Mouse (Mus musculus): ENCODE data around the gene Ap1s1. TPM values are rescaled to one million over a fixed set of nuclear protein-coding genes. Genes with fewer than 3 reads are reported as not detected.

Ap1s1 gene
- polyA plus RNA-seq, 1 experiment from 2014 or later: 146 TPM

DNA sequence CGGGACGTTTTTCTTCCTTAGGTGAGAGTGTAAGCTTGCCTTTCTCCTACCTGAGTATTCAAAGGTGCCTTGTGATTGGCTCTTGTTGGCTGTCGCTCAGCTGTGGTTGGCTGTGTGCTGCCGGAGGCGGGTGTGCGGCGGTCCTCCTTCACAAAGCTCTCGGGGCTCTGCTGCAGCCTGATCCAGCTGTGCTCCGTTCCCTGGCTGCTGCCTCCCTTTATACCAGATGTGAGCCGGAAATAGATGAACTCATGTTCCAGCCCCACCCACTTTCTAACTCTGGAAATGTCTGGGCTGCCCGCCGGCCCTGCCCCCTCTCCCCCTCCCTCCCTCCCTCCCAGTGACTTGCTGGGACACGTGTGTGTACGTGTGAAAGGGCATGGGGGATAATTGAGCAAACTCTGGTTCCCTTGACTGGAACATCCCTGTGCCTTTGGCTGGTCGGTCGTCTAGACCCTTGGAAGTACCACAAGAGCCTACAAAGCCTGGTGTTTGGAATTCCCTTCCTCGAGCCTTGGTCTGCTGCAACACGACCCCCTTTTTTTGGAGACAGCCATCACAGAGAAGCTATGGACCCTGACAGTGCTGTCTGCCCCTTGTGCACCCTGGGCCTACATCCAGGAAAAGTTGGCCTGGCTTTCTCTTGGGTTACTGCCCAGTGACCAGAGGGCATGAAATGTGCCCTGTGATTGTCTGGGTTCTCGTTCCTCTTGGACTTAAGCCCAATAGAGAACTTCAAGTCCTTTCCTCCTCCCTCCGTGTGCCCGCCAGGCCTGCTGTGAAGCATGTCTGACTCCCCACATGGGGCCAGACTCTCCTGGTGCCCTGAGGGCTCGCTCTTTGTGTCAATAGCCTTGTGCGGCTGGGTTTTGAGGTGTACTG, 26.4 kb upstream of the Ap1s1 start, which contains the start of gene Serpine1:
Gene Serpine1 (minus strand): TSS at position 190 of the 882 bp plus-strand sequence.
- Histone ChIP-seq H3K36me3 (ENCODE audit: control insufficient read depth, insufficient read depth, low read length) (no peaks in the 10 kb centered on the region), H3K4me1 (ENCODE audit: control insufficient read depth, insufficient read depth, low read length) (peaks cover 11% of the 10 kb centered on the region), H3K9ac (replicated peaks; ENCODE audit: low read depth, low read length) (no peak within 1 kb of the TSS), H3K4me2 (replicated peaks; ENCODE audit: low read depth, low read length) (peak within 1 kb of the TSS; percentile 41), H3K9me3 (ENCODE audit: control insufficient read depth, low read depth, low read length) (no peaks in the 10 kb centered on the region), H3K27ac (ENCODE audit: low read length) (peak within 1 kb of the TSS; percentile 68; the same call in 1 of the 2 replicates), H3K27me3 (ENCODE audit: control insufficient read depth, insufficient read depth, low read length) (no peaks in the 10 kb centered on the region), H3K4me3 (ENCODE audit: low read depth, low read length) (peak within 1 kb of the TSS; percentile 19; the same call in 1 of the 2 replicates)
- peak; percentile 93 for ATAC-seq (ENCODE audit: insufficient number of reproducible peaks, insufficient read depth, low FRiP score, low read depth)
- 19% methylated on average over 23 of the region's 23 CpGs for WGBS

GRCm38 (mm10) chr5:137070881-137071605, 25.1 kb upstream of the Ap1s1 start:
- no peaks in the 10 kb centered on the region for H3K27me3 ChIP-seq (ENCODE audit: control insufficient read depth, insufficient read depth, low read length)
- no peak overlapping the region for H3K4me3 ChIP-seq (ENCODE audit: low read depth, low read length)
- no peak overlapping the region for H3K4me2 ChIP-seq (replicated peaks; ENCODE audit: low read depth, low read length)
- no peak for ATAC-seq (ENCODE audit: insufficient number of reproducible peaks, insufficient read depth, low FRiP score, low read depth)
- no peaks in the 10 kb centered on the region for H3K9me3 ChIP-seq (ENCODE audit: control insufficient read depth, low read depth, low read length)
- no peak overlapping the region for H3K27ac ChIP-seq (ENCODE audit: low read length)
- peaks cover 11% of the 10 kb centered on the region for H3K4me1 ChIP-seq (ENCODE audit: control insufficient read depth, insufficient read depth, low read length)
- WGBS: 87% methylated on average over 19 of the region's 19 CpGs
- no peaks in the 10 kb centered on the region for H3K36me3 ChIP-seq (ENCODE audit: control insufficient read depth, insufficient read depth, low read length)
- no peak overlapping the region for H3K9ac ChIP-seq (replicated peaks; ENCODE audit: low read depth, low read length)

DNA sequence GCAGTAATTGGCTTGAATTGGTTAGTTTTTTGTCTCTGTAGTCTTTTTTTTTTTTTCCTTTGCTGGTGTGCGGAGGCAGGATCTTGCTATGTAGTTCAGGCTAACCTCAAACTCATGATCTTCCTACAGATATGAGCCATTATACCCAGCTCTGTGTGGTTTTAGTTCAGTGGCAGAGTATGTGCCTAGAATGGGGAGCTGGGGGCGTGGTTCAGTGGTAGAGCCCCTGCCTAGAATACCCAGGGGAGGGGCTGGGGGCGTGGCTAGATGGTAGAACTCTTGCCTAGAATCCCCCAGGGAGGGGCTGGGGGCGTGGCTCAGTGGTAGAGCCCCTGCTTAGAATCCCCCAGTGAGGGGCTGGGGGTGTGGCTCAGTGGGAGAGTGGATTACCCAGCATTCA, 22.8 kb upstream of the Ap1s1 start:
- Histone ChIP-seq H3K9me3 (ENCODE audit: control insufficient read depth, low read depth, low read length) (no peaks in the 10 kb centered on the region), H3K4me2 (replicated peaks; ENCODE audit: low read depth, low read length) (no peak overlapping the region), H3K36me3 (ENCODE audit: control insufficient read depth, insufficient read depth, low read length) (no peaks in the 10 kb centered on the region), H3K27ac (ENCODE audit: low read length) (no peak overlapping the region), H3K4me3 (ENCODE audit: low read depth, low read length) (no peak overlapping the region), H3K9ac (replicated peaks; ENCODE audit: low read depth, low read length) (no peak overlapping the region), H3K27me3 (ENCODE audit: control insufficient read depth, insufficient read depth, low read length) (no peaks in the 10 kb centered on the region), H3K4me1 (ENCODE audit: control insufficient read depth, insufficient read depth, low read length) (peaks cover 7% of the 10 kb centered on the region; the same call in 1 of the 2 replicates)
- ATAC-seq (ENCODE audit: insufficient number of reproducible peaks, insufficient read depth, low FRiP score, low read depth): no peak
- 77% methylated on average over 4 of the region's 4 CpGs for WGBS

DNA sequence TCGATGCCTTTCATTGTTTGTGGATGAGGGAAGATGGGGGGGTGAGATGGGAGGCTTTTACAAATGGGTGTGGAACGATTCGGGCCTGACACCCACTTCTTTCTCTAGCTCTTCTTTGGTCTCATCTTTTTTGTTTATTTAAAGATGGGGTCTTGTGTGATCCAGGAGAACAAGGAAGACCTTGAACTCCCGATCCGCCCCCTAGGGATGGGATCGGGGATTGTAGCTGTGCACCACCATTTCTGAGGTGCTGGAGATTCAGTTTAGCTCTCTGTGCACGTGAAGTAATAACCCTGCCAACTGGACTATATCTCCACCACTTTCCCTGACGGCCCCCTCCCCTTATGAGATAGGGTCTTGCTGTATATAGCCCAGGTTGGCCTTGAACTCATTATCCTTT, 20.0 kb upstream of the Ap1s1 start:
- 73% methylated on average over 8 of the region's 8 CpGs for WGBS
- H3K4me3 ChIP-seq (ENCODE audit: low read depth, low read length): no peak overlapping the region
- no peaks in the 10 kb centered on the region for H3K9me3 ChIP-seq (ENCODE audit: control insufficient read depth, low read depth, low read length)
- H3K27ac ChIP-seq (ENCODE audit: low read length): no peak overlapping the region
- no peaks in the 10 kb centered on the region for H3K36me3 ChIP-seq (ENCODE audit: control insufficient read depth, insufficient read depth, low read length)
- H3K4me1 ChIP-seq (ENCODE audit: control insufficient read depth, insufficient read depth, low read length): no peaks in the 10 kb centered on the region
- no peak for ATAC-seq (ENCODE audit: insufficient number of reproducible peaks, insufficient read depth, low FRiP score, low read depth)
- H3K9ac ChIP-seq (replicated peaks; ENCODE audit: low read depth, low read length): no peak overlapping the region
- no peaks in the 10 kb centered on the region for H3K27me3 ChIP-seq (ENCODE audit: control insufficient read depth, insufficient read depth, low read length)
- no peak overlapping the region for H3K4me2 ChIP-seq (replicated peaks; ENCODE audit: low read depth, low read length)

GRCm38 (mm10) chr5:137065454-137065853, 19.5 kb upstream of the Ap1s1 start:
- H3K27ac ChIP-seq (ENCODE audit: low read length): no peak overlapping the region
- ATAC-seq (ENCODE audit: insufficient number of reproducible peaks, insufficient read depth, low FRiP score, low read depth): no peak

GRCm38 (mm10) chr5:137062601-137063000, 16.7 kb upstream of the Ap1s1 start:
- H3K27ac ChIP-seq (ENCODE audit: low read length): no peak overlapping the region
- ATAC-seq (ENCODE audit: insufficient number of reproducible peaks, insufficient read depth, low FRiP score, low read depth): no peak
- H3K9ac ChIP-seq (replicated peaks; ENCODE audit: low read depth, low read length): no peak overlapping the region
- no peaks in the 10 kb centered on the region for H3K9me3 ChIP-seq (ENCODE audit: control insufficient read depth, low read depth, low read length)
- no peak overlapping the region for H3K4me3 ChIP-seq (ENCODE audit: low read depth, low read length)
- no peaks in the 10 kb centered on the region for H3K4me1 ChIP-seq (ENCODE audit: control insufficient read depth, insufficient read depth, low read length)
- H3K36me3 ChIP-seq (ENCODE audit: control insufficient read depth, insufficient read depth, low read length): no peaks in the 10 kb centered on the region
- H3K27me3 ChIP-seq (ENCODE audit: control insufficient read depth, insufficient read depth, low read length): no peaks in the 10 kb centered on the region
- WGBS: 87% methylated on average over 5 of the region's 5 CpGs
- no peak overlapping the region for H3K4me2 ChIP-seq (replicated peaks; ENCODE audit: low read depth, low read length)

More at GRCm38 (mm10) chr5:137065454-137065853, 19.5 kb upstream of the Ap1s1 start:
- Histone ChIP-seq H3K4me1 (ENCODE audit: control insufficient read depth, insufficient read depth, low read length) (no peaks in the 10 kb centered on the region), H3K4me3 (ENCODE audit: low read depth, low read length) (no peak overlapping the region), H3K36me3 (ENCODE audit: control insufficient read depth, insufficient read depth, low read length) (no peaks in the 10 kb centered on the region), H3K9ac (replicated peaks; ENCODE audit: low read depth, low read length) (no peak overlapping the region), H3K4me2 (replicated peaks; ENCODE audit: low read depth, low read length) (no peak overlapping the region), H3K9me3 (ENCODE audit: control insufficient read depth, low read depth, low read length) (no peaks in the 10 kb centered on the region), H3K27me3 (ENCODE audit: control insufficient read depth, insufficient read depth, low read length) (no peaks in the 10 kb centered on the region)
- WGBS: 70% methylated on average over 6 of the region's 6 CpGs

DNA sequence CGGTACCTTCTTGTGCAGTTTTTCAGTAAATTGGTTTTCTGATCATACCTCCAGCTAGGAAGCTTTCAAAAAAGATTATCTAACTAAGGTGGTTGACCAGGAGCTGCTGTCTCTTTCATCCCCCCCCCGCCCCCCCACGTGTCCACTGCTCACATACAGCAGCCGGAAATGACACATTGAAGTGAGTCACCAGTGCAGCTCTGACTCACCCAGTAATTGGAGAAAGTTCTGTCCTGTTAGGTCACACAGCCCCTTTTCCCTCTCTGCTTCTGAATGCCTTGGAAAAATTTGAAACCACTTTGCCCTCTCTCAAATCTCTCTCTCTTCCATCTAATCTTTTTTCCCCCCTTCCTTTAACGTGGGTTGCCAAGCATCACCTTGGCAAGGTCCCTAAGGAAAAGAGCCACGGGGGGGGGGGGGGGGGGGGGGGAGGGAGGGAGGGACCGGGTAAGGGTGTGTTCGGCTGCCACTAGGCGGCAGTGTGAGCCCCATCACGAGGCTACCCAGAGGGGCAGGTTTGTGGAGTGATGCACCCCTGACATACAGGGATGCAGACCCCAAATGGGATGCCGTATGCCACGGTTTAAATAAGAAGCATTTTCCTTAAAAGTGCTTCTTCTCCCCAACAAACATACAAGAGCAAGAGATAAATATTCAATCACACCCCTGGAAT, 16.0 kb upstream of the Ap1s1 start:
- Histone ChIP-seq H3K27ac (ENCODE audit: low read length) (no peak overlapping the region), H3K9ac (replicated peaks; ENCODE audit: low read depth, low read length) (no peak overlapping the region), H3K27me3 (ENCODE audit: control insufficient read depth, insufficient read depth, low read length) (no peaks in the 10 kb centered on the region), H3K36me3 (ENCODE audit: control insufficient read depth, insufficient read depth, low read length) (no peaks in the 10 kb centered on the region), H3K4me2 (replicated peaks; ENCODE audit: low read depth, low read length) (no peak overlapping the region), H3K4me1 (ENCODE audit: control insufficient read depth, insufficient read depth, low read length) (no peaks in the 10 kb centered on the region), H3K9me3 (ENCODE audit: control insufficient read depth, low read depth, low read length) (no peaks in the 10 kb centered on the region), H3K4me3 (ENCODE audit: low read depth, low read length) (no peak overlapping the region)
- no peak for ATAC-seq (ENCODE audit: insufficient number of reproducible peaks, insufficient read depth, low FRiP score, low read depth)
- WGBS: 17% methylated on average over 11 of the region's 12 CpGs

- no peaks in the 10 kb centered on the region for H3K36me3 ChIP-seq (ENCODE audit: control insufficient read depth, insufficient read depth, low read length)
- no peak overlapping the region for H3K27ac ChIP-seq (ENCODE audit: low read length)
- no peak for ATAC-seq (ENCODE audit: insufficient number of reproducible peaks, insufficient read depth, low FRiP score, low read depth)
- H3K4me2 ChIP-seq (replicated peaks; ENCODE audit: low read depth, low read length): no peak overlapping the region
- no peak overlapping the region for H3K4me3 ChIP-seq (ENCODE audit: low read depth, low read length)
- H3K9ac ChIP-seq (replicated peaks; ENCODE audit: low read depth, low read length): no peak overlapping the region
- no peaks in the 10 kb centered on the region for H3K4me1 ChIP-seq (ENCODE audit: control insufficient read depth, insufficient read depth, low read length)
- no peaks in the 10 kb centered on the region for H3K9me3 ChIP-seq (ENCODE audit: control insufficient read depth, low read depth, low read length)
- H3K27me3 ChIP-seq (ENCODE audit: control insufficient read depth, insufficient read depth, low read length): no peaks in the 10 kb centered on the region
- 82% methylated on average over 5 of the region's 5 CpGs for WGBS
Measured at GRCm38 (mm10) chr5:137054873-137055272, 8.9 kb upstream of the Ap1s1 start.

All from stomach, embryonic 14.5 days (tissue).